18 mouse cellular contexts compared by ENCODE assay signal in genomic region chr5:99633548-99633947, GRCm38 (mm10).
DNase-seq lines count a peak whose midpoint lies in the region; ATAC-seq and TF ChIP-seq lines count a peak whose summit lies in the region.
"Had no signal": no experiment of that assay in that cellular context is flagged by ENCODE, and none has a peak within 500 bp of the region (broad histone marks: within the 10 kb centered on the region; RNA-seq: fewer than 3 reads in every experiment).

No protein-coding gene starts in this region.

- H3K4me1 ChIP-seq in heart, postnatal 0 days (ENCODE audit: control insufficient read depth, insufficient read depth): peaks cover 8% of the 10 kb centered on the region; the same call in 1 of the 2 replicates
- H3K4me1 ChIP-seq in intestine, embryonic 14.5 days (replicated peaks; ENCODE audit: control insufficient read depth, insufficient read depth, low read length): no peaks in the 10 kb centered on the region
- peaks cover 45% of the 10 kb centered on the region for H3K4me1 ChIP-seq in liver, embryonic 12.5 days
- H3K4me1 ChIP-seq in small intestine, adult 2 months (ENCODE audit: control insufficient read depth, insufficient read depth, insufficient read length, low read length): peaks cover 17% of the 10 kb centered on the region; the same call in 1 of the 2 replicates
- H3K4me1 ChIP-seq: neural tube, embryonic 12.5 days had no signal

- TF ChIP-seq CTCF in heart, postnatal 0 days (IDR thresholded peaks at IDR 0.05; ENCODE audit: low read depth): no peak
- no peak for TF ChIP-seq CTCF in small intestine, adult 2 months (IDR thresholded peaks at IDR 0.05; ENCODE audit: extremely low read depth, insufficient read length, insufficient replicate concordance, low read depth, low read length)

- no peak overlapping the region for H3K27ac ChIP-seq in heart, postnatal 0 days (ENCODE audit: low read depth)
- H3K27ac ChIP-seq in intestine, embryonic 14.5 days (ENCODE audit: low read depth): no peak overlapping the region
- H3K27ac ChIP-seq in liver, embryonic 12.5 days: peak overlapping the region; percentile 76
- peak overlapping the region; percentile 65; the same call in 1 of the 2 replicates for H3K27ac ChIP-seq in small intestine, adult 2 months (ENCODE audit: insufficient read depth, low read depth, low read length)
- H3K27ac ChIP-seq: hindbrain, embryonic 14.5 days; kidney, postnatal 0 days; layer of hippocampus, adult 2 months; macrophage; neural tube, embryonic 12.5 days had no signal

- no peak overlapping the region for H3K4me3 ChIP-seq in heart, postnatal 0 days (ENCODE audit: low read depth, low read length)
- no peak overlapping the region for H3K4me3 ChIP-seq in intestine, embryonic 14.5 days (ENCODE audit: low read depth, low read length)
- H3K4me3 ChIP-seq in liver, embryonic 12.5 days: no peak overlapping the region
- H3K4me3 ChIP-seq in small intestine, adult 2 months (ENCODE audit: low read depth, low read length): no peak overlapping the region
- H3K4me3 ChIP-seq: layer of hippocampus, adult 2 months; neural tube, embryonic 12.5 days had no signal

- H3K27me3 ChIP-seq in heart, postnatal 0 days (ENCODE audit: control insufficient read depth, insufficient read depth, low read length): 0 out of 2 replicates have a peak, but pooled peaks cover 3% of the 10 kb centered on the region
- H3K27me3 ChIP-seq in intestine, embryonic 14.5 days (replicated peaks; ENCODE audit: control insufficient read depth, insufficient read depth, low read length): no peaks in the 10 kb centered on the region
- no peaks in the 10 kb centered on the region for H3K27me3 ChIP-seq in liver, embryonic 12.5 days (replicated peaks)
- no peaks in the 10 kb centered on the region for H3K27me3 ChIP-seq in small intestine, adult 2 months (ENCODE audit: control insufficient read depth, insufficient read depth, low read length)
- H3K27me3 ChIP-seq: neural tube, embryonic 12.5 days had no signal

- WGBS in heart, postnatal 0 days: 79% methylated on average over 1 of the region's 1 CpGs
- WGBS in intestine, embryonic 14.5 days: 63% methylated on average over 1 of the region's 1 CpGs
- WGBS in liver, embryonic 12.5 days (ENCODE audit: insufficient replicate concordance): 59% methylated on average over 1 of the region's 1 CpGs
- WGBS in small intestine, adult 2 months: 27% methylated on average over 1 of the region's 1 CpGs

- peak; percentile 27; the same call in 1 of the 2 replicates for ATAC-seq in heart, postnatal 0 days (ENCODE audit: insufficient read depth, low read depth)
- ATAC-seq in intestine, embryonic 14.5 days (replicated peaks; ENCODE audit: low FRiP score, low TSS enrichment, low read depth): peak; percentile 59
- ATAC-seq in liver, embryonic 12.5 days: peak; percentile 58
- ATAC-seq: forebrain, embryonic 16.5 days had no signal

- no peak for DNase-seq in heart, postnatal 0 days (ENCODE audit: low spot score)
- no peak for DNase-seq in heart, postnatal 25 days (ENCODE audit: low spot score)
- no peak for DNase-seq in intestine, embryonic 14.5 days (ENCODE audit: low spot score)
- DNase-seq in urinary bladder, postnatal 14 days (ENCODE audit: low spot score): no peak
- no peak for DNase-seq in adipocyte (ENCODE audit: low spot score)
- DNase-seq: kidney, adult 11 months; layer of hippocampus, postnatal 36 days; right cerebral cortex, postnatal 4 days; thymus, postnatal 36 days had no signal

- intact Hi-C loops in heart, postnatal 25 days (cut with DNase I): no loop called here

- no peaks in the 10 kb centered on the region for H3K9me3 ChIP-seq in heart, postnatal 0 days (replicated peaks; ENCODE audit: control insufficient read depth, low read length)
- H3K9me3 ChIP-seq in intestine, embryonic 14.5 days (ENCODE audit: control insufficient read depth, low read length): no peaks in the 10 kb centered on the region
- H3K9me3 ChIP-seq in liver, embryonic 12.5 days (replicated peaks): no peaks in the 10 kb centered on the region
- H3K9me3 ChIP-seq: neural tube, embryonic 12.5 days had no signal

- no peak overlapping the region for H3K4me2 ChIP-seq in heart, postnatal 0 days (ENCODE audit: low read depth, low read length)
- no peak overlapping the region for H3K4me2 ChIP-seq in intestine, embryonic 14.5 days (ENCODE audit: low read length)
- peak overlapping the region; percentile 53 for H3K4me2 ChIP-seq in liver, embryonic 12.5 days
- H3K4me2 ChIP-seq: hindbrain, embryonic 14.5 days; midbrain, embryonic 11.5 days; neural tube, embryonic 12.5 days had no signal

- no peaks in the 10 kb centered on the region for H3K36me3 ChIP-seq in heart, postnatal 0 days (replicated peaks; ENCODE audit: control insufficient read depth, insufficient read depth, low read length)
- H3K36me3 ChIP-seq in intestine, embryonic 14.5 days (ENCODE audit: control insufficient read depth, insufficient read depth, low read length): no peaks in the 10 kb centered on the region
- no peaks in the 10 kb centered on the region for H3K36me3 ChIP-seq in liver, embryonic 12.5 days
- H3K36me3 ChIP-seq in small intestine, adult 2 months (ENCODE audit: control insufficient read depth, insufficient read depth, low read length): no peaks in the 10 kb centered on the region
- H3K36me3 ChIP-seq: neural tube, embryonic 12.5 days had no signal

- H3K9ac ChIP-seq in heart, postnatal 0 days (replicated peaks; ENCODE audit: low read depth, low read length): no peak overlapping the region
- H3K9ac ChIP-seq in intestine, embryonic 14.5 days (ENCODE audit: low read length): no peak overlapping the region
- H3K9ac ChIP-seq in liver, embryonic 12.5 days: no peak overlapping the region
- H3K9ac ChIP-seq: hindbrain, embryonic 14.5 days; neural tube, embryonic 12.5 days had no signal

- TF ChIP-seq EP300 in heart, postnatal 0 days (IDR thresholded peaks at IDR 0.05; ENCODE audit: low read depth): no peak

- no peak for TF ChIP-seq POLR2A in small intestine, adult 2 months (IDR thresholded peaks at IDR 0.05; ENCODE audit: low read depth, low read length)

Comparison
In these comparisons a context has a peak if more than half of its experiments do, and no peak if none do; other contexts are left out.
1. H3K27ac ChIP-seq: peak in liver, embryonic 12.5 days (single experiment) and small intestine, adult 2 months (single experiment); none in heart, postnatal 0 days (single experiment) and intestine, embryonic 14.5 days (single experiment).
2. Peak in every context shown above with its lines, with median percentiles within 50 percentile points of each other: ATAC-seq.